Mouse (Mus musculus): ENCODE data around the gene Ap3b1.

DNA sequence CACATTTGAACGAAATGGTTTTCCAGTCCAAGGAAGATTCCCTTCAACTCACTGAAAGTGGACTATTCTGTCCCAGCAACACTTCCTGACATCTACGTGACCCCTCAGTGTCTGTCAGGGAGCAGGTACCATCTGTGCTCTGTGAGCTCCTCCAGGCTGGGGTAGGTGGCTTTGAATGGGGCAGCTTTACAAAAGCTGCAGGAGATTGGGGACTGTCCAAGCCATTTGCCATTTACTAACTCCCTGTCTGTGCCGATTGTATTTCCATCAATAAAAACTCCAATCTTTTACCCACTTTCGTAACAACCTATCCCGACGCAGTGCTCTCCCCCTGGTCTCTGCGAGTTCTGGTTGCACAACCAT, 249.1 kb downstream of the Ap3b1 start:
- TF ChIP-seq CTCF (conservative IDR thresholded peaks at IDR 0.05; ENCODE audit: low read length) (no peak), POU5F1 (IDR thresholded peaks at IDR 0.05; ENCODE audit: borderline replicate concordance, low read length) (no peak)

Measured in E14TG2a.4 (cell line).